Mouse (Mus musculus): Measurements from ENCODE around the gene Tmem270.

- TF ChIP-seq CTCF (IDR thresholded peaks at IDR 0.05; ENCODE audit: low read depth, low read length) (peak; percentile 65), POLR2A (IDR thresholded peaks at IDR 0.05; ENCODE audit: extremely low read depth, insufficient read depth, low read length) (no peak)
These were observed 5.4 kb downstream of the Tmem270 start for GRCm38 (mm10) chr5:134901012-134901643.
